Mouse (Mus musculus) erythroblast, embryonic 14.5 days (primary cell): Measurements from ENCODE around the gene Magi2.

ENCODE experiments used
- GATA1 ChIP-seq: IDR thresholded peaks from 2 replicates; pipeline ENCODE4 v1.6.1; 2012; ENCODE audit warnings: low read length, inconsistent platforms, mixed read lengths
- TAL1 ChIP-seq: IDR thresholded peaks from 3 replicates; pipeline ENCODE4 v1.6.1; 2012; ENCODE audit warnings: low read length, inconsistent platforms, mixed read lengths

DNA sequence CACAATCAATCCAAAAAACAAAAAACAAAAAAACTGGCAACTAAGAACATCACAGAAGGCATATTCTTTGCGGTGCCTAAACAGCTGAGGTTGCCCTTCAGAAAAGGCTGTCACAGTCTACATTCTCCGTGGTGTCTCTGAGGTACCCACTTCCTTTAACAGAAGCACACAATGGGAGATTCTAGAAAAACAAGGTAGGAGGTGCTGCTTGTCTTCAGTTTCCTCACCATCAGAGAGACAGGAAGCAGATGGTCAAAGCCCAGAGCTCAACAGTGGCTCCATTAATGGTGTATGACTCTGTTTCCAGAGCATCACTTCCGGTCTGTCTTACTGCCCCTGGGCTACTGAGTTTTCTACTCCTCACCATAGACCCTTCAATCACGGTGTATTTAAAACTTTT lies 1105.7 kb downstream of the Magi2 start:
- TF ChIP-seq GATA1 (no peak), TAL1 (no peak)
